Mouse (Mus musculus) spleen, postnatal 14 days (tissue): Measurements from ENCODE around the gene Uqcrq.

Source experiments
- DNase-seq, 2 experiments: peaks; one replicate each; pipeline ENCODE4 v3.0.0; 2021 to 2022; ENCODE audit warnings: low spot score in 2 of 2

The Uqcrq gene

DNA sequence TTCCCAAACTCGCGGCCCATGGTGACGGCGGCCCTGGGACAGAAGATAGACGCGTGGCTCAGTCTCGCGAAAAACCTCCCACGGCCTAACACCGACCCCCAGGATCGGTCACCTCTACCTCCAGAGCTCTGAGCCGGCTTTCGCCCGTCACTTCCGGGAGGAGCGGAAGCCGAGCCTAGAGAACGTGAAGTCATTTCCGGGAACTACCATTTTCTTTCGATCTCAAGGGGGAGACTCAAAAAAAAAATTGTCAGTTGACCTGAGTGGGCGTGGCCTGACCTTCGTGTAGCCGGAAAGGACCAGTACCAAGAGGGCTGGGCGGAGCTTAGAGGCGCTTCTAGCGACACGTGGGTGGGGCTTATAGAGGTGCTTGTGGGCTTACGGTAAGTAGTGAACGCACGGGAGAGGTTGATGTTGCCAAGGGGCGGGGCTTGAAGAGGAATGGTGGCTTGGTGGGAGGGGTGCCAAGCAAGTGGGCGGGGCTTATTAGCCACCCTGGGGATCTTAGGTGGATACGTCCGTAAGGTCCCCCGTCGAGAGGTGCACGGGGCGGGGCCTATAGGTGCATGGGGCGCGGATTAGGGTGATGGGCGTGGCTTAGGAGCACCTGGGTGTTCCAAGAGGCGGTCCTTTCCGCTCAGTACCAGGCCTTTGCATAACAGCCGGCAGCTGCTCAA lies at the start of gene Uqcrq, which contains the start of gene Gdf9:
Gene Uqcrq (minus strand): TSS at position 162 of the 677 bp plus-strand sequence.
Gene Gdf9 (plus strand): TSS at position 354 of the 677 bp plus-strand sequence.
- peak; percentile 95 to 97 for DNase-seq

DNA sequence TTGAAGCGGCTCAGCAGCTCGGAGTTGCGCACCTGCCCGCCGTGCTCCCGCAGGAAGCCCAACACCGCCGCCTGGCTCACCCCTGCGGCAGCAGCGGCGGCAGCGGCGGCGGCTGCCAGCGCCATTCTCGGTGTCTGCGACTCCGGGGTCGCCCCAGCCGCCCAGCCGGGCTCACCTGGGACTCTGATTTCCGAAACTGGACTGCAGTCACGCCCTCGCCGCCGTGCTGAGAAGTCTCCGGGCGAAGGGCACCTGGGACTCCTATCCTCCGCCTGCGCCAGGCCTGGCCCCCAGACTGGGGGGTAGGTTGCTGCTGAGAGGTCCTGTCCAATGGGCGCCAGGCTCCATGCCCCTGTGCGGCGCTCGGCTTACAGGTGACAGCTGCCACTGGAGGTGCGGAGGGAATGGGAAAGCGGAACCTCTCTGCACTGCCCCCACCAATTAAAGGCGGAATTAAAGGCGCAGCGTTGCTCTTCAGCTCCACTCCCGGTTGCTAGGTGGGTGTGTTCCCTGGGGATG lies 49.2 kb upstream of the Uqcrq start, which contains the start of the genes Gm9945 and Sowaha:
Gene Gm9945 (plus strand): TSS at position 384 of the 519 bp plus-strand sequence.
Gene Sowaha (minus strand): TSS at position 492 of the 519 bp plus-strand sequence.
- DNase-seq, result peak; percentile 44 to 47

- peak; percentile 14 to 17 for DNase-seq
Measured at GRCm38 (mm10) chr11:53479171-53479782, 48.6 kb upstream of the Uqcrq start.

DNA sequence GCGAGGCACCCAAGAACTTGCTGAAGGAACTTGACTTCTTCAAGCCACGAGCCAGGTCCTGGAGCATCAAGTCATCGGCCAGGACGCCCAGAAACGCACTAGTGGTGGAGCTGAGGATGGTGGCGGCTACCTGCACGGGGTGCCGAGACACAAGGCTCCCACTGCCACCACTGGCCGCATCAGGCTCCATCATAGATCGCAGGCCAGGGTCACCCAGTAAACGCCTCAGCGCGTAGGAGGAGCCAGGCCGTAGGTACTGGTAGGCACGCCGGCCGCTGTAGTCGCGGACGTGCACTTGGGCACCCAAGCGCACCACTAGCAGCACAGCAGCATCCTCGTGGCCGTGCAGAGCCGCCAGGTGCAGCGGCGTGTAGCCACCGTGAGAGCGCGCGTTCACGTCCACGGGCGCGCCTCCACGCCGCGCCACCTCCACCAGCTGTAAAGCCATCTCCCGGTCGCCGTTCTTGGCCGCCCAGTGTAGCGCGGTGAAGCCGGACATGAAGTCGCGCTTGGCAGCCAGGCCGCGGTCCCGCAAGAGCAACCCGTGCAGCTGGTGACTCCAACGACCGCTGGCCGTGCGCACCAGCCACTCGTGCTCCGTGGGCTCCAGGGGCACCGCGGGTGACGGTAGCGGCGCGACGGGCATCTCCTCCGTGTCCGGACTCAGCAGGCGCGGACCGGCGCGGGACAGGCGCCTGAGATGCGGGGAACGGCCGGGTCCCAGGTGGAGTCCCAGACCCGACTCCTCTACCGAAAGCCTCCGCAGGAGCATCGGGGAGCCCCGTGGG lies 47.9 kb upstream of the Uqcrq start:
- DNase-seq, result peak; percentile 14 to 19

DNA sequence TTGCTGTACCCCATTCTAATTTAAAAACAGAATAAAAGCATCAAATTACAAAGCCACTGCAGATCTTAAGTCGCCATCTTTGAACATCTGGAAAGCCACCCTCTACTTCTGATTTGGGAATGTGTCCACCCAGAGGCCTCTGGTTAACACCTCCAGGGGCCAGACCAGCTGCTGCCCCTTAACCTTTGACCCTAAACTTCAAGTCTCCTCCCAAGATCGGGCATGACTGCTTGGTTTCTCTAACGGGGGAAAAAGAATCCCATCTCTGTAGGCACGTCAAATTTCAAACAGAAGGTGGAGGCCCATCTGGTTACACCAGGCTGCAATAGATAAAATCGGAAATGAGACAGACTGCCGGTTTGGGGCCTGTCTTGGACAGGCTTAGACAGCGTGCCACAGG lies 47.2 kb upstream of the Uqcrq start:
- no peak for DNase-seq

- DNase-seq, result no peak
Measured at GRCm38 (mm10) chr11:53475620-53476019, 45.0 kb upstream of the Uqcrq start.

DNA sequence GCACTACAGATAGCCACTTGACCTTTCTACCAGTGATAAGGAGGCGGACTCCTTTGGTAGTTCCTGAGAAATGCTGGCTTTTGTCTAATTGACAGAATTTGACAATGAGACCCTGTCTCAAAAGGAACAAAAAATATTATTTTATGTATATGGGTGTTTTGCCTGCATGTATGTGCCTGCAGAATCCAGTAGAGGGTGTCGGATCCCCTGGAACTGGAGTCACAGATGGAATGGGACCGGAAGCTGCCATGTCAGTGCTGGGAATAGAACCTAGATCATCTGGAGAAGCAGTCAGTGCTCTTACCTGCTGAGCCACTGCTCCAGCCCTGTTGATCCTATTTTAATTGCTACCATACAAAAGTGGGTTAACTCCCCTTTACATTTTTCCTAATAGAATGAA lies 42.1 kb upstream of the Uqcrq start:
- DNase-seq, result no peak

GRCm38 (mm10) chr11:53469968-53470695 lies 39.5 kb upstream of the Uqcrq start, which contains the start of gene Gm9837:
TSS of gene Gm9837 (minus strand) at chr11:53470479.
- peak; percentile 73 to 86 for DNase-seq

DNA sequence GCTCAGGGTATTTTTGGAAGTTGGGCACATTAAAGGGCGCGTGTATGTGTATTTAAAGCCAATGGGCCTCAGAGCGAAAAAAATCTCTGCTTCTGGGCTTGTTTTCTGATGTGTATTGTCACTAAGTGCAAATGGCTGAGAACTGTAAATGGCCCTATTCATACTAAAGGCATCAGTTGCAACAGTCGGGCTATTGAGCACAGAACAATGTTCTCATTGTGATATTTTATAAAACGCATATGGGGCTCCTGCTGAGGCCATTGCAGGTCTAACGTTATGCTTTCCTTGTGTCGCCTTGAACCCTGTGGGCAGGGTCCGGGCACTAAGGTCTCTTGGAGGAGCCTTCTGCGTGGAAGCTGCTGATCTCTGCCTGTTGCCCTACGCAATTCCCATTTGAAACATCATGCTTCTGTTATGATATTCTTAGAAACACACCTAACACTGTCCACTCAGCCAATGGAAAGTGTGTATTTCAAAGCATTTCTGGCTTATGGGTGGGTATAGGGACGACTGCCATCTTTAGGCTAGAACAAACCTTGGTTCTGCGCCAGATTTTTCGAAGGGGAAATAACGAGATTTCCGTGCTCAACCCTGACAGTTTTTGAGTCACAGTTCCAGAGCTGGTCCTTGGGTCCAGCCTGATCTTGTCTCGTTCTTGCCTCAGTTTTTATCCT lies 38.8 kb upstream of the Uqcrq start:
- DNase-seq, result no peak

DNA sequence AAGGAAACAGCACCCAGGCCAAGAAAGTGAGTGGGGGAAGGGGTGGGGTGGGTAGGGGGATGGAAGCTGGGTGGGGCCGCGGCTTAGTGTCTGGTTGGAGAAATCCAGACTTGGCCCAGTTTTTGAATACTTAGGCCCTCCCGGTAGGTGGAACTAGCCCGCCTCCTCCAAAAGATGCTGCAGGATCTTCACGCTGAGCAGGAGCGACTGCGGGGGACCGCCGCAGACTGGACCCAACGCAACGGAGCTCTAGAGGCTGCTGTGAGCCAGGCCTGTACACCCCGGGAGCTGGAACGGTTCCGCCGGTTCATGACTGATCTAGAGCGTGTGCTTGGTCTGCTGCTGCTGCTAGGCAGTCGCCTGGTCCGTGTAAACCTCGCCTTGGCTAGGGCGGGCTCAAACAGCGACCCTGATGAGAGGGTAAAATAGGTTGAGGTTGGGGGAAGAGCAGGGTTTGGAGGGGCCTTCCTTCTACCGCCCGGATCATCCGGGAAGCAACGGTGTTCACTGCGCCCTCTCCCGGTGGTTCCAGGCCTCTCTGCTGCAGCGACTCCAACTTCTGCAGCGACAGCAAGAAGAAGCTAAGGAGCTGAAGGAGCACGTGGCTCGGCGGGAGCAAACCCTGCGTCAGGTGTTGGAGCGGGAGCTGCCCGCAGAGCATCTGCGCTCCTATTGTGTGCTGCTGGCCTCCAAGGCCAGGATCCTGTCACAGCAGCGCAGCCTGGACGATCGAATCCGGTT lies 35.8 kb upstream of the Uqcrq start:
- DNase-seq, result peak; percentile 15 to 28

GRCm38 (mm10) chr11:53463551-53464424 lies 33.2 kb upstream of the Uqcrq start:
- no peak for DNase-seq

DNA sequence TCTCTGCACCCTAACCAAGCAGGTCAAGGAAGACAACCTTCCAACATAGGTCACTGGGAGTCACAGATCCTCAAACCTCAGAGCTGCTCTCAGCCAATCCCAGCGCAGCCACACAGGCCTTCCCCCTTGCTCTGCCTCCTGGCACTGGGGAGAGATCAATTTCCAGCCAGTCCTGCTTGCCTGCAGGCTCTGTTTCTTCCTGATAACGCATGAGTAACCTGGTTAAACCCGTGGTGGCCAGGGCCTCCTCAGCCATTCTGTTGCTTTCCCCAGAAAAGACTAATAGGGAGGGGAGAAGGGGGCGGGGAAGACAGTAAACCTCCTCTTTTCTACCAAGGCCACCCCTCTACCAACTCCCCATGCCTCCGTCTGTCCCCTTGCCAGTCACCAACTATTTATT lies 31.1 kb upstream of the Uqcrq start:
- no peak for DNase-seq

DNA sequence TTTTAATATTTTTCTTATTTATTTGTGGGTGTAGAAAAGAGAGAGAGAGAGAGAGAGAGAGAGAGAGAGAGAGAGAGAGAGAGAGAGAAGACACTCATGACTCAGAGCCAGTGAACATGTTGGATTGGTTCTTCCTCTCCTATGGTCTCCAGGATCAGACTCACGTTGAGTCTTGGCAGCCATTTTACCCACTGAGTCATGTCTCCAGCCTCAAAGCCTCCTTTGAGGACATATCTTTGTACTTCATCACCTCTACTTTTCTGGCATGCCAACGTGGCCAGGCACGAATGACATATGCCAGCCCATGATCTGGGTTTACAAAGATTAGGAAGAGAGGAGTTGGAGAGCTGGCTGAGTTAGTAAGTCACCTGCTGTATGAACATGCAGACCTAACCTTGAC lies 29.6 kb upstream of the Uqcrq start:
- no peak for DNase-seq

- DNase-seq, result no peak
Measured at GRCm38 (mm10) chr11:53458996-53459395, 28.4 kb upstream of the Uqcrq start.

DNA sequence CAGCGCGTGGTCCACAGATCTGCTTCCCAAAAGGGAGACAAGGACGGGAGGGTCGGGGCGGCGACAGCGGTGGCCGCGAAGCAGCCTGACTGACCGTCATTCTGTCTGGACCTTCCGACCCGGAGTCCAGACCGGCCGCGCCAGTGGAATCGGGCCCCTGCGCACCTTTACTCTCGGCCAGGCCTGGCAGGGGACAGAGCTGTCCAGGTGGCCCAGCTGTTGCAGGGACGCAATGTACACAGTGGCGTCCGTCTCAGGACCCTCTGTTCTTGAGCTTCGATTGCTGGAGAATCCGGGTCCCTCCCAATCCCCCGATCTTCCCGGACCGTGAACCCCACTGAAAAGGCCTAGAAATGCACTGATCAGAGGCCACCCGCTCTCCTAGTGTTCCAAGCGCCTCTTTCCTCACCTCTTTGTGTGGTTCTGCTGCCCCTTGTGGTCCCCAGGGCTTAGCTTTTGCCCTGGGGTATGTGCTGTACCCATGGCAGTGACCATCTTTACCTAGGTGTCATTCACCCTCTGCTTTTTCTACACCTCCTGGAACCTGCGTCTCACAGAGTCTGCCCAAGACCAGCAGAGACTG lies 26.8 kb upstream of the Uqcrq start:
- no peak for DNase-seq

DNA sequence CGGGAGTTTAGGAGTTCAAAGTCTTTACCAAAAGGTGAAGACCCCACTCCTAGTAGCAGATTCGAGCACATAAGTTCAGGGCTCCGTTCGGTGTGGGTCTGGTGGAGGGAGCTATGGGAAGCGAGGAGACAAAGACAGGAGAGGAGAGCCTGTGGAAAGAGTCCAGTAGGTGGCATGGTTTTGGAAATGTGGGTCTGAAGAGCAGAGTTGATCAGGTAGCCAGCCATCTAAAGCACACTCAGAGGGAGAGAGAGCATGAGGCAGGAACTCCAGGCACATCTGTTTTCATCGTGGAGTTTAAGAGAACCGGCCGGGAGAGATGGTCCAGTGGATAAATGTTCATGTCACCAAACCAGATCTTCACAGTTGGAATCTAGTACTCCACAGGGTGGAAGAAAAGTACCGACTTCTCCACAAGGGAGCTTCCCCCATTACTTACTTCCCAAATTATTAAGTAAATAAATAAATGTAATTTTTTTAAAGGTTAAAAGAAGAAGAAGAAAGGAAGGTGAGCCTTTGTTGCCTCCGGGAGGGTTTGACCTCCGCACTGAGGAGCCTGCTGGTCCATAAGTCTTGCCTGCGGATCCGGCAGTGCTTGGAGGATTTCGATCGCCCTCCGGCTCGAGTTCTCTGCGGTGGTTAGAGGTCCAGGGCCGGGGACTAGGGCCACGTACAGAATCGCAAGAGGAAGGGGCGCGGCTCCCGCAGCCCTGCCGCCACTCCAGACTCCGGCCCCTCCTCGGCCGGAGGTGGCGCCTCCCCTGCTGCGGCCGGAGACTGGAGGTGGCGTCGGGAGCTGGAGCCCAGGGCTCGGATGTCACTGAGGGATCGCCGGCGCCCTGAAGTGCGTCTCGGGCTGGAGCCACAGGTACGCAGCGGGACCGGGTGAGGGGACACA lies 26.1 kb upstream of the Uqcrq start, which contains the start of the genes Gm10447 and Shroom1:
Gene Gm10447 (minus strand): TSS at position 637 of the 898 bp plus-strand sequence.
Gene Shroom1 (plus strand): TSS at position 732 of the 898 bp plus-strand sequence.
- DNase-seq, result no peak

GRCm38 (mm10) chr11:53453031-53453430 lies 22.4 kb upstream of the Uqcrq start:
- DNase-seq, result no peak

GRCm38 (mm10) chr11:53452396-53452795 lies 21.8 kb upstream of the Uqcrq start:
- no peak for DNase-seq
